Mouse (Mus musculus): ENCODE measurements around the gene Mrpl48. TPM values are rescaled to one million over a fixed set of nuclear protein-coding genes. Genes with fewer than 3 reads are reported as not detected.

Mrpl48 gene
- 7.8 and 8.0 TPM in 2 replicates for polyA plus RNA-seq (2012; rRNA removed)

DNA sequence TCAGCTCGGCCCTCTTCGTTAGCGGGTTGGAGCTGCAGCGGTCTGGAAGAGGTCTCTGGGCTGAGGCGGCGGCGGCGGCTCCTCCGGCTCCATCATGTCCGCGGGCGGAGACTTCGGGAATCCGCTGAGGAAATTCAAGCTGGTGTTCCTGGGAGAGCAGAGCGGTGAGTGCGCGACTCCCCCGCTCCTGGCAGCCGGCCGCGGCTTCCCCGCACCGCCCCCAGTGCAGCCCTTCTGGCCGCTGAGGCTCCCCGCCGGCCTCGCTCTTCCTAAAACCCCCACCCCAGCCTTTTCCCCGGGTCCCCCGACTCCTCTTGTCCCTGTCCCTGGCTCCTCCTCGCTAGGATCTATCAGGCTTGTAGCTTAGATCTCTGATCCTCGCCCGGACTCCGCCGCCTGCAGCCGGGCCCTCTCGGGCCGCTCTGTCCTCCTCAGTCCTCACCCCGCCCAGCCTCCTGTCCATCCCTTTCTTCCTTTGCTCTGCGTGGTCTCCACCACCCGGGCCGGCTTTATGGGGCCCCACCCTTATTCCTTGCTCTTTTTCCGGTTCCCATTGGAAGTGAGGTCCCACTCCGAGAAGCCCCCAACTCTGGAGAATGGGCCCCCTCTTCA is at the start of gene Mrpl48:
Gene Mrpl48 (minus strand): TSS at position 172 of the 612 bp plus-strand sequence.
- H3K4me3 ChIP-seq (ENCODE audit: low read depth, low read length) = peak within 1 kb of the TSS; percentile 83
- H3K27ac ChIP-seq (ENCODE audit: insufficient read depth, low read depth, low read length) = peak within 1 kb of the TSS; percentile 97
- TF ChIP-seq POLR2A (IDR thresholded peaks at IDR 0.05; ENCODE audit: low read depth, low read length) = peak; percentile 44; the same call in 1 of the 2 replicates
- TF ChIP-seq CTCF (IDR thresholded peaks at IDR 0.05; ENCODE audit: extremely low read depth, insufficient read length, insufficient replicate concordance, low read depth, low read length) = no peak
- H3K36me3 ChIP-seq (ENCODE audit: control insufficient read depth, insufficient read depth, low read length) = no peaks in the 10 kb centered on the region
- under 1% methylated on average over 43 of the region's 43 CpGs for WGBS
- no peaks in the 10 kb centered on the region for H3K27me3 ChIP-seq (ENCODE audit: control insufficient read depth, insufficient read depth, low read length)
- H3K4me1 ChIP-seq (ENCODE audit: control insufficient read depth, insufficient read depth, insufficient read length, low read length) = peaks cover 6% of the 10 kb centered on the region

DNA sequence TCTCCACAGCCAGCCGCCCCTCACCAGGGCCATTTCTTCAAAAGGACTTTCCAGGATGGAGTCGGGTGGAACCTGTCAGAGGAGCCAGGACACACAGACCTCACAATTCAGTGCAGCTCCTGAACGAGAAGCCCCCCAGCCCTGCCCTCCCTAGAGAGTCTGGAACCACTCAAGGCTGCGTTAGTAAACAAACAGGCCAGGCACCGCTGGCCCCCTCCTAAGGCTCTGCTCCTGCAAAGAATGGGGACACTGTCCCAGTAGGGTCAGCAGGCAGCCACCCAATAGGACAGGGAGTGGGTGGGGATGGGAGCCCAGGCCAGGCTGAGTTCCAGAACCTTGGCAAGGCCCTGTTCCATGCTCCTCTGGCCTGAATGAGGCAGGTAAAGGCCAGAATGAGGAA is 48.6 kb upstream of the Mrpl48 start:
- 78% methylated on average over 5 of the region's 5 CpGs for WGBS
- no peaks in the 10 kb centered on the region for H3K27me3 ChIP-seq (ENCODE audit: control insufficient read depth, insufficient read depth, low read length)
- H3K27ac ChIP-seq (ENCODE audit: insufficient read depth, low read depth, low read length) = no peak overlapping the region
- H3K4me1 ChIP-seq (ENCODE audit: control insufficient read depth, insufficient read depth, insufficient read length, low read length) = 0 out of 2 replicates have a peak, but pooled peaks cover 2% of the 10 kb centered on the region
- no peak for TF ChIP-seq CTCF (IDR thresholded peaks at IDR 0.05; ENCODE audit: extremely low read depth, insufficient read length, insufficient replicate concordance, low read depth, low read length)
- no peak for TF ChIP-seq POLR2A (IDR thresholded peaks at IDR 0.05; ENCODE audit: low read depth, low read length)
- H3K36me3 ChIP-seq (ENCODE audit: control insufficient read depth, insufficient read depth, low read length) = no peaks in the 10 kb centered on the region
- no peak overlapping the region for H3K4me3 ChIP-seq (ENCODE audit: low read depth, low read length)

DNA sequence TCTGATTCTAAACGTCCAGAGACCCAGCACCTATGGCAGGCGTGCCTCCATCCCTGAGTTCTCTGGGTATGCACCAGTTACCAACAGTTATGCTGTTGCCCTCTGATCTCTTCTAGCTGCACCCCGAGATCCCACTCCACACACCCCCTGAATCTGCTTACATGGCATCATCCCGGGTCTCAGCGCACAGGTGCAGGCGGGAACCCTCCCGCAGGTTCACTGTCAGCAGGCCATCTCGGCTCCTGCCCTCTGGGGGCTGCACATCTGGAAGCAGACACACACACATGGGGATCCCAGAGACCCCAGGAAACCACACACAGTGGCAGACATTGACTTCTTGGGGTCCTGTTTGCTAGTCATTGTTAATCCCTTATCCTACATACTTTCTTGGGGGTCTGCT is 46.3 kb upstream of the Mrpl48 start:
- H3K36me3 ChIP-seq (ENCODE audit: control insufficient read depth, insufficient read depth, low read length) = no peaks in the 10 kb centered on the region
- TF ChIP-seq POLR2A (IDR thresholded peaks at IDR 0.05; ENCODE audit: low read depth, low read length) (no peak), CTCF (IDR thresholded peaks at IDR 0.05; ENCODE audit: extremely low read depth, insufficient read length, insufficient replicate concordance, low read depth, low read length) (no peak)
- no peaks in the 10 kb centered on the region for H3K27me3 ChIP-seq (ENCODE audit: control insufficient read depth, insufficient read depth, low read length)
- H3K4me1 ChIP-seq (ENCODE audit: control insufficient read depth, insufficient read depth, insufficient read length, low read length) = 0 out of 2 replicates have a peak, but pooled peaks cover 2% of the 10 kb centered on the region
- no peak overlapping the region for H3K27ac ChIP-seq (ENCODE audit: insufficient read depth, low read depth, low read length)
- no peak overlapping the region for H3K4me3 ChIP-seq (ENCODE audit: low read depth, low read length)
- WGBS = 88% methylated on average over 8 of the region's 8 CpGs

DNA sequence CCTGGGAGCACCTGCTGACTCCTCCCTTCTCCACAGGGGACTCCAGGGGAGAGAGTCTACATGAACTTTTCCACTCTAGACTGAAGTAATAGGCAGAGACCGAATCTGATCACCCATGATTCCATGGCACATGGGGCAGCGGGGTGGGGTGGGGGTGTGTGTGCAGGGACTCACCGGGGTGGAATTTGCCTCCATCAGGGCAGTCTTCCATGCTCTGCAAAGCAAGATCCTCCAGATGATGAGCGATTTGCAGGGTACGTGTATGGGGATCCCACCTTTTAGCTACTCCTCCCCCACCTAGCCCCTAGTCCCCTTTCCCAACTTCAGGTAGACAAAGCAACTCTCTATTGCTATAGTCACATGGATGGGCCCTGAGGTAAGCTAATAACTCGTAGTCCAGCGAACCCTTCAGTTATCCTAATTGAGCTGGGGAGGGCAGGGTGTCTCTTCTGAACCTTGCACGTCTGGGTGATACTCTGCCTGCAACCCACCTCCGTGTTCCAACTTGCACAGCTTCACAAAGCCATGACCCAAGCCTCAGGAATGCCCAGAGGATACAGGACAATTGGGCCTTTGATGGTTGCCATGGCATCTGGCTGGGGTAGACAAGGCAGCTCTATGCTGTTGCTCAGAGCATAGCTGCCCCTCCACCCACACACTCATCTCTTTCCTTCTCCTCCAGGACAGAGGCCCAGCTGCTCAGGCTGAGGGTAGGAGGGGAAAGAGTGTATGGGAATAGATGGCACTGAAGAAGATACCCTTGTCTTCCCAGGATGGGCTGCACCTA is 45.6 kb upstream of the Mrpl48 start:
- 85% methylated on average over 9 of the region's 9 CpGs for WGBS
- Histone ChIP-seq H3K36me3 (ENCODE audit: control insufficient read depth, insufficient read depth, low read length) (0 out of 2 replicates have a peak, but pooled peaks cover 1% of the 10 kb centered on the region), H3K4me1 (ENCODE audit: control insufficient read depth, insufficient read depth, insufficient read length, low read length) (0 out of 2 replicates have a peak, but pooled peaks cover 2% of the 10 kb centered on the region), H3K27ac (ENCODE audit: insufficient read depth, low read depth, low read length) (no peak overlapping the region), H3K27me3 (ENCODE audit: control insufficient read depth, insufficient read depth, low read length) (no peaks in the 10 kb centered on the region), H3K4me3 (ENCODE audit: low read depth, low read length) (no peak overlapping the region)
- no peak for TF ChIP-seq POLR2A (IDR thresholded peaks at IDR 0.05; ENCODE audit: low read depth, low read length)
- no peak for TF ChIP-seq CTCF (IDR thresholded peaks at IDR 0.05; ENCODE audit: extremely low read depth, insufficient read length, insufficient replicate concordance, low read depth, low read length)

DNA sequence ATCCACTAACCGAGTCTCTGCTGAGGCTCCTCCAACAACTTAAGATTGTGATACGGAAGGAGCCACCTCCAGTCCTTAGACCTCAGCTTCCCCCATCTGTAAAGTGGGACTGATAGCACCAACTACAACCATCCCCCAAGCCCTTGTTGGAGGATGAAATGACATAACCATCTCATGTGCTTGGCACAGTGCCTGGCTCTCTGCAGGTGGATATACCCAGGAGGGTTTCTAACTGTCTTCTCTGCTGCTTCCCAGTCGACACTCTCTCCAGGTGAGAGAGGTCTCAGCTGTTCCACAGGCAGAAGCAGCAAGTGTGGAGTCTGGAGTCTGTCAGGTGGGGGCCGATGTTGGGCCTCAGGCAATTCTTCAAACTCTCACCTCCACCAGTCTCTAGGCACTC is 42.9 kb upstream of the Mrpl48 start:
- Histone ChIP-seq H3K4me1 (ENCODE audit: control insufficient read depth, insufficient read depth, insufficient read length, low read length) (no peaks in the 10 kb centered on the region), H3K36me3 (ENCODE audit: control insufficient read depth, insufficient read depth, low read length) (0 out of 2 replicates have a peak, but pooled peaks cover 1% of the 10 kb centered on the region)
- TF ChIP-seq CTCF (IDR thresholded peaks at IDR 0.05; ENCODE audit: extremely low read depth, insufficient read length, insufficient replicate concordance, low read depth, low read length) = no peak
- TF ChIP-seq POLR2A (IDR thresholded peaks at IDR 0.05; ENCODE audit: low read depth, low read length) = no peak

DNA sequence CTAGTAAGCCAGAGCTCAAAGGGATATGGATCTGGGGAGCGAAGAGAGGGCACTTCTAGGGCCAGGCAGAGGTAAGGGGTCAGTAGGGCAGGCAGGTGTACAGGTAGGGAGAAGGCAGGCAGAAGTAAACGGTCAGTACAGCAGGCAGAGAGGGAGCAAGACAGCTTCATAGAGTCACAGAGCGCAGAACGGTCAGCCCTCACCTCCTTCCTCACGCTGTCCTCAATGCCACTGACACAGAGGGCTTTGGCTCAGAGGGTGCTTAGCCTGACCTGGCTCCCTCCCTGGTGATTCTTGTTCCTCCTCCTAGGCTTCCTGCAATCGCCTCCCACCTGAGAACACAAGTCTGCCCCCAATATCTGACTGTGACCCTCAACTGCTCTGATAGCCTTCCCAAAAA is 42.3 kb upstream of the Mrpl48 start:
- Histone ChIP-seq H3K27me3 (ENCODE audit: control insufficient read depth, insufficient read depth, low read length) (no peaks in the 10 kb centered on the region), H3K27ac (ENCODE audit: insufficient read depth, low read depth, low read length) (no peak overlapping the region), H3K4me3 (ENCODE audit: low read depth, low read length) (no peak overlapping the region), H3K36me3 (ENCODE audit: control insufficient read depth, insufficient read depth, low read length) (0 out of 2 replicates have a peak, but pooled peaks cover 1% of the 10 kb centered on the region), H3K4me1 (ENCODE audit: control insufficient read depth, insufficient read depth, insufficient read length, low read length) (no peaks in the 10 kb centered on the region)
- WGBS = 79% methylated on average over 6 of the region's 6 CpGs
- no peak for TF ChIP-seq POLR2A (IDR thresholded peaks at IDR 0.05; ENCODE audit: low read depth, low read length)
- no peak for TF ChIP-seq CTCF (IDR thresholded peaks at IDR 0.05; ENCODE audit: extremely low read depth, insufficient read length, insufficient replicate concordance, low read depth, low read length)

More for the DNA sequence above, 42.9 kb upstream of the Mrpl48 start:
- Histone ChIP-seq H3K27ac (ENCODE audit: insufficient read depth, low read depth, low read length) (no peak overlapping the region), H3K27me3 (ENCODE audit: control insufficient read depth, insufficient read depth, low read length) (no peaks in the 10 kb centered on the region), H3K4me3 (ENCODE audit: low read depth, low read length) (no peak overlapping the region)
- WGBS = 41% methylated on average over 4 of the region's 4 CpGs

DNA sequence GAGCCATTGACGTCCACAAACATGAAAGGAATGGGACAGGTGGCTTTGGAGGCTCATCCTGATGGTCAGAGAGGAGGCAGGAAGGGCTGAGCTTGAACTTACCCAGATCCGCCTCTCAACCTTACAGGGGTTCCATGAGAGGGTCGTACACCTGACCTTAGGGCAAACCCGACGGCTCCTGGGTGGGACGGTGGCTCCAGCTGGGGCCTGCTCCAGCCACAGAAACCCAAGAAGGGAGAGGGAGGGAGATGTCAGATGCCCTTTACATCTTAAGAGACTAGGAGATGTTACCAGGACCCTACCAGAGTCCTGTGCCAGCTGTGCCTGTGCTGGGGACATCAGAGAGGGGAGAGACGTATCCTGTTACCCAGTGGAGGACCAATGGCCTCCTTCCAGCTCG is 41.7 kb upstream of the Mrpl48 start:
- Histone ChIP-seq H3K36me3 (ENCODE audit: control insufficient read depth, insufficient read depth, low read length) (0 out of 2 replicates have a peak, but pooled peaks cover 1% of the 10 kb centered on the region), H3K27ac (ENCODE audit: insufficient read depth, low read depth, low read length) (no peak overlapping the region), H3K4me3 (ENCODE audit: low read depth, low read length) (no peak overlapping the region), H3K4me1 (ENCODE audit: control insufficient read depth, insufficient read depth, insufficient read length, low read length) (no peaks in the 10 kb centered on the region), H3K27me3 (ENCODE audit: control insufficient read depth, insufficient read depth, low read length) (no peaks in the 10 kb centered on the region)
- 79% methylated on average over 8 of the region's 8 CpGs for WGBS
- no peak for TF ChIP-seq POLR2A (IDR thresholded peaks at IDR 0.05; ENCODE audit: low read depth, low read length)
- no peak for TF ChIP-seq CTCF (IDR thresholded peaks at IDR 0.05; ENCODE audit: extremely low read depth, insufficient read length, insufficient replicate concordance, low read depth, low read length)
